Mouse (Mus musculus) yolk sac, embryonic 10.5 days (tissue): ENCODE measurements around the gene Sh3glb2.

ENCODE experiments used
- DNase-seq: peaks from one replicate; pipeline ENCODE4 v3.0.0-alpha.2; 2017; ENCODE audit warnings: low spot score

The Sh3glb2 gene

DNA sequence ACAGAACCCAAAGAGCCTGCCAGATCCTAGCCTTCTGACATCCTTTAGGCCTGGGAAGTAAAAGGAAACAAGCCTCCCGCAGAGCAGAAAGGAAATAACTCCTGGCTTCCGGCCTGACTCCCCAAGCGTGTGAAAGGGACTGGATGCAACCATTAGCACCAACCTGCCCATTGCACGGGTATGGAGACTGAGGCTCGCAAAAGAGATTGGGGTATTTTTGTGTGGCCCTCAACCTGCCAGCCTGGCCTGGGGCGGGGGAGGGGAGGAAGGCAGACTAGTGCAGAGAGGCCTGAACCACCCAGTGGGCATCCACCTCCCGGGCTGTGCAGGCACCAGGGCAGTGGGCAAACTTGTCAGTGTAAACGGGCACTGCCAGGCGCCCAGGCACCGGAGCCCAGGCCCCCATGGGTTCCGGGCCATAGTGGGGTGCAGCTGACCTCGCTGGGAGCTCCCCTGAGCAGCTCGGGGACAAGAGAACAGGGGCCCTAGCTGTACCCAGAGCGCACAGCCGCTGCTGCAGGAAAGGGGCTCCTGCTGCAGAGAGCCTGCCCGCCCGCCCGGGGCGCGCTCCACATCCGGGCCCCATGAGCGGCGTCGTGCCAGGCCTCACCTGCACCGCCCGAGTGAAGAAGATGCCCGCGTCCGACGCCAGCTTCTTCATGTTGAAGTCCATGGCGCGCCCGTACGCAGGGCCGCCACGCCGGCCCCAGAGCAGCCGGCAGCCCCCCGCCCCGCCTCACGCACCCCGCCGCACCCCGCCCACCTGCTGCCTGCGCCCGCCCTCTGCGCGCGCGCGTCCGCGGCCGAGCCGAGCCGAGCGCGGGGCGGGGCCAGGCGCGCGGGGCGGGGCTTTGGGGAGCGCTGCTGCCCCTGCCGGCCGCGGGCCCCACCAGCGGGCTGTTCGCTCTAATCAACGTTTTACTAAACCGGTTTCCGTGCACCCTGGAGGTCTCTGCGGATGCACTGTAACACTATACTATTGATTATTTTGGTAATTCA, at the start of gene Sh3glb2:
Gene Sh3glb2, minus strand, starts transcription at position 805 of the 999 bp plus-strand sequence.
- DNase-seq: peak; percentile 78

DNA sequence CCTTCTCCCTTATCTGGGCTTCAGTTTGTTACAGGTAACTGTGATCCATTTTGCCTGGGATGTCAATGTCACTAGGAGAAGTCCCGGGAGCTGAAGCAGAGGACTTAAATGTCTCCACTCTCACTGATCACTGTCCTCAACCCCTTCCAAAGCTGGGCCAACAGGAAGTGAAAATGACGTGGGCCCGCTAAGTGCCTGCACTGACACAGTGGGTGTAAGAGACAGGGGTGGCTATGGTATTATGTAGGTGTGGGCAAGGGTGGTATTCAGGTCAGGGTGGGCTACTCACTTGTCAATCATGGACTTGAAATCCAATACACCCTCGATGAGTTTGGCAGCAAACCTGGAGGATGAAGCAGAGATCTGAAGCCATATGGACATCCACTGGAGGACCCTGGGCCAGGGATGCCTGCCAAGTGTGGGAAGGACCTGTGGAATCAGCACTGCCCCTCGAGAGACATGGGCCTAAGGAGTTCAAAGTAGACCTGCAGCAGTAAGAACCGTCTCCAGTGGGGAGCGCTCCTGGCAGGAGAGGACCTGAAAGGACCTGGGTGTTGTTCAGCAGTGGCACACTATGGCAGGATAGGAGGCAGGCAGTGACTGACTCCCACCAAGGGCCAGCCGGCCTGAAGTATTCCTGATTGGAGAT, 49.4 kb upstream of the Sh3glb2 start:
- DNase-seq: no peak

DNA sequence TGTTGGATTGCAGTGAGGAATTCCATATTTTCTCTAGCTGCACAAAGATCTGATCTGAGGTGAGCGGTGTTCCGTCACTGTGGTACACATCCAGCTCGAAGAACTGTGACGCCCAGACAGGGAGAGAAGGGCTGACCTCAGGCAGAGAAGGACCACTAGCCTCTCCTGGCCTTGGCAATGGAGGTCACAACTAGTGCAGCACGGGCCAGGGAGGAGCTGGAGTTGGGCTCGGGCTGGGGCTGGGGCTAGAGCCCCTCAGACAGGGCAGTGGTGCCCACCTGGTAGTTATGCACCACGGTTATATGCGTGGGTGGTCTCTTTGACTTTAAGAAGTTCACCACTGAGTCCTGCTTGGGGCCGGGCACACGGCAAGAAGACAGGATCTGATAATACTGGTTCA, 48.6 kb upstream of the Sh3glb2 start:
- no peak for DNase-seq

GRCm38 (mm10) chr2:30407221-30407620, 48.1 kb upstream of the Sh3glb2 start:
- DNase-seq: no peak

DNA sequence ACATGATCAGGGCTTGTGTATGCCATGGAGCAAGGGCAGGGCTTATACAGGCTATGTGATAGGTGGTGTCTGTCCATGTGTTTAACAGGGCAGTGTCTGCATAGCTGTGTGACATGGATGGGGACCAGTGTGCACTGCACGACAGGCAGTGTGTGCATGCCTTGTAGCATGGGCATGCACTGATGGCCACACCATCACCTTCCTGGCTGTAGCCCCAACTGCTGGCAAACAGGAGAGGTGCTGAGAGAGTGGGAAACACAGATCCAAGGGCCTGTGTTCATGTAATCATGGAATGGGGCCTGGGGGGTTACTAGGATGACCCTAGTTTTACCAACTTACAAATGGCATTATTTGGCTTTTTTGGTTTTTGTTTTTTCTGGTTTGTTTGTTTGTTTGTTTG, 44.7 kb upstream of the Sh3glb2 start:
- no peak for DNase-seq

DNA sequence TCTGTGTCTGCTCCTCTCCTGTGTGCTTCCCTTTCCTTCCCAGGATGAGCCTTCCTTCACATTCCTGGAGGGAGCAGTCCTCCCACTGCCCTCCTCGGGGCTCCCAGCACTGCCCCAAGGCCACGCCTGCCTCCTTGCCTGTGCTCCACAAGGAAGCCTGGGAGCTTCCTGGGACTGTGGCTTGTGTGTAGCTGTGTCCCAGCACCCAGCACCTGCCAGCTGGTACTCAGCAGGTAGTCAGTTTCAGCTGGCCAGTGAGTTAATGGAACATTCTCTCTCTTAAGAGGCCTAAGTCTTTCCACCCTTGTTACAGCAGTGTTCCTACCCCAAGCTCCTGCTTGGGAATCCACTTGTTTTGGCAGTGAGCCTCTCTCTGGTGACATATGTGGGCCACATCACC, 43.7 kb upstream of the Sh3glb2 start:
- no peak for DNase-seq

DNA sequence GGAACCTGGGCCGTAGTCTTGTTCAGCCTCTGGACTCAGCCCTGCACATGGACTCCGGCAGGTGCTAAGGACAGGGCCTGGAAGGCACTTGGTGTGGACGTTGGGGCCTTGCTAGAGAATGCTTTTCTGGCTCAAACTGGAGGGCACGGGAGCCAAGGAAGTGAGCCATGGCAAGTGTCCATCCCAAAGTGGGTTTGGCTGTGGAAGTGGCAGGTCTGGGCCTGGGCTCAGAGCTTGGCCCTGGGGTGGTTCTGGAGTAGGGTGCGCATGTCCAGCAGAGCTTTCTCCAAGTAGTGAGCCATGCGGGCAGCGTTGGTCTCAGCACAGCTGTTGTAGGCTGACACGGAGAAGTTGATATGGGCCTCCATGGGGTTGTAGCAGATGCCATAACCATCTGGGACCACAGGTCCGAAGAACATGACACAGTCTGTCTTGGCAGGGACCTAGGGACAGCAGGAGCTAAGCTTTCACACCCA, 43.3 kb upstream of the Sh3glb2 start:
- no peak for DNase-seq

GRCm38 (mm10) chr2:30401581-30401980, 42.4 kb upstream of the Sh3glb2 start:
- DNase-seq: no peak

GRCm38 (mm10) chr2:30399191-30400171, 40.3 kb upstream of the Sh3glb2 start:
- DNase-seq: no peak

- DNase-seq: no peak
Measured at GRCm38 (mm10) chr2:30397986-30398512, 38.9 kb upstream of the Sh3glb2 start.

- DNase-seq: no peak
Measured at GRCm38 (mm10) chr2:30396246-30396645, 37.1 kb upstream of the Sh3glb2 start.

DNA sequence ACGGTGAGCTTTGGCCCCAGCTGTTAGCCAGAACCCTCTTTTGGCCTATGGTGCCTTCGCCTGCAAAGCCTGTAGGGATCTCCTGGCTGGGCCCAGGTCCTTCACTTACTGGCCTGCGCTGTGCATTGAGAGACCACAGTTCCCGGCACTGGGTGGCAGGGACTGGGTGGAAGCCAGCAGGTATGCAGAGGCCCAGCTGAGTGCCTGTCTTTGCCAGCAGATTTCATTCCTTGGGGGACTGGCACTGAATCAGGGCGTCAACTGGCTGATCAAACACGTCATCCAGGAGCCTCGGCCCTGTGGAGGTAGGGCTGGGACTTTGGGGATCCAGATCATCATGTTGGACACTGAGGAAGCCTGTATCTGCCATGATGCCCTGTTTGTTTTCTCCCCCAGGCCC, 36.6 kb upstream of the Sh3glb2 start:
- no peak for DNase-seq

- no peak for DNase-seq
Measured at GRCm38 (mm10) chr2:30393370-30393656, 34.2 kb upstream of the Sh3glb2 start.

DNA sequence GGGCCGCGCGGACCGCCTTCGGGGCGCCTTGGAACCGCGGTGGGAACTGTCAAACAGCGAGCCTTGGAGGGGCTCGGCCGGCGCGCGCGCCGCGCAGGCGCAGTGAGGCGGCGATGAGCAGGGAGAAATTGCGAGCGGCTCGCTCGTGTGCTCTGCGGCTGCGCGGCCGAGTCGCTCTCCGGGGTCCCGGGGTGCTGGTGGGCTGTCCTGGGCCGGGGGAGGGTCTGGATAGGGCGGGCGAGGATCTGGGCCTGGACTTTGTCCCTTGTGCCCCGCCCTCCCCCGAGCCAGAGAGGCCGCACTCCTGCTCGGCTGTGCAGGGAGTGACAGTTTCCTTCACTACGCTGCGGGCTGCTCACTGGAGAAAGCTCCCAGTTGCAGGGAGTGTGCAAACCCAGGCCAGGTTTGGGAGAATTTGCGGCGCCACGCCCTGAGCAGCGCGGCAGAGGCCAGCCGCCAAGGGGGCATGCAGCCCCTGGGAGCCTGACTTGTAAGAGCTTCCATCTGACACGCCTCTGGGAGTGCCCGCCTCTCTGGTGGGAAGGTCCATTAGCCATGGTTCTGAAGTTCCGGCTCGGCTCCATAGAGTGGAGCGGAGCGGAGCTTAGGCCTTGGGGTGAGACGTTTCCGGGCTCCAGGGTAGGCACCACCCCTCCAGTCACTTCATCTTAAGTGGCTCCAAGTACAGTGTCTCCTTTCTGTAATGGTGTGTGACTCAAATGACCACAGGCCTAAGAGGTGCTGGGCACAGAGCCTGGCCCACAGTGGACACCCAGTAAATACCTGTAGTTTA, 33.6 kb upstream of the Sh3glb2 start:
- DNase-seq: peak; percentile 91

GRCm38 (mm10) chr2:30392114-30392576, 33.0 kb upstream of the Sh3glb2 start, which contains the start of gene Dolpp1:
Dolpp1 (plus strand) TSS chr2:30392254.
- peak; percentile 99 for DNase-seq

DNA sequence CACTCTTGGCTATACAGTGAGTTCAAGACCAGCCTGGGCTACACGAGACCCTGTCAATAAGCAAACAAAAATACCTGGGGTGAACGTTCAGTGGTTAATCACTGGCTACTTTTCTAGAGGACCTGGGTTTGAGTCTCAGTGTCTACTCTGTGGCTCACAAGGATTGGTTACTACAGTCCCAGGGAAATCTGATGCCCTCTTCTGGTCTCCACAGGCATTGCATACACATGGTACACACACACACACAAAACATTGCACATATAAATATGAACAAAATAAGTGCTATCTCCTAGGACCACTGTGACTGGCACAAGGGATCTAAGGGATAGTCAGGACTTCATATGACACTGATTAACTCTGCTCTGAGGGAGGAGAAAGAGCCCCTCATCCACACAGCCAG, 29.9 kb upstream of the Sh3glb2 start:
- no peak for DNase-seq

- no peak for DNase-seq
Measured at GRCm38 (mm10) chr2:30386913-30387312, 27.8 kb upstream of the Sh3glb2 start.

GRCm38 (mm10) chr2:30385591-30385990, 26.5 kb upstream of the Sh3glb2 start:
- DNase-seq: no peak

DNA sequence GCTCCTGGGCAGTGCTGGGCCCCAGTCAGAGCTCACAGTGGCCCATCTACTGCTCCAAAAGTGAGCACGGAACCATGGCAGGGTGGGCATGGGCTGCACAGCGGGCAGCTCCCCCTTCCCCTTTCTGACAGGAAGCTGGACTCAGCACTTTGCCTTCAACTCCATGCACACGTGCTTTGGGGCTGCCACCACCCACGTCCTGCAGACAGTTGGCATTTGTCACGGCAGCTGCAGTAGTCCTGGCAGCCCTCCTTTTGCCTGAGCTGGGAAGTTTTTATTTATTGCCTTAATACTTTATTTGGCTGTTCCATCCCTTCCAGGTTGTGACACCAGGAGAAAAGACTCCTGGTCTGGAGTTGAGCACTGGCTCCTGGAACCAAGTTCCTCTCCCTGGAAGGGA, 25.7 kb upstream of the Sh3glb2 start:
- no peak for DNase-seq

DNA sequence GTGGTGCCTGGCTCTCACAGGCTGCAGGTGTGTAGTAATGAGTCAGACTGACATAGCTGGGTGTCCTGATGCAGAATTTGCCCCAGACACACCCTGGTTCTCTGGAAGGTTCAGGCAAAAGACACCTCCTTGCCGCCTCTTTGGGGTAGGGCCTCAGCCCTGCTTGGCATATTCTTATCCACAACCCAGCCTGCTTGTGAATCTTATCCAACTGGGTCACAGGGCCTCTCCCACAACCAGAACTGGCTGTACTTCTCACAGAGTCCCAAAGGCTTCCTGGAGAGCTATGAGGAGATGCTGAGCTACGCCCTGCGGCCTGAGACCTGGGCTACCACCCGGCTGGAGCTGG, 22.2 kb upstream of the Sh3glb2 start:
- DNase-seq: no peak
